Mouse (Mus musculus) c-Kit-positive CD71-positive TER-119-positive erythroid progenitor cells, embryonic 14.5 days (primary cell): ENCODE data around the gene Olfr1392.
"Not testable (repeated sequence)": the region's sequence is repeated elsewhere in the genome, so short reads cannot be mapped to it uniquely, and the experiment has no call there.

Source experiments
- DNase-seq: peaks from one replicate; pipeline ENCODE4 v3.0.0-alpha.2; 2013; ENCODE audit warnings: low spot score

The Olfr1392 gene

DNA sequence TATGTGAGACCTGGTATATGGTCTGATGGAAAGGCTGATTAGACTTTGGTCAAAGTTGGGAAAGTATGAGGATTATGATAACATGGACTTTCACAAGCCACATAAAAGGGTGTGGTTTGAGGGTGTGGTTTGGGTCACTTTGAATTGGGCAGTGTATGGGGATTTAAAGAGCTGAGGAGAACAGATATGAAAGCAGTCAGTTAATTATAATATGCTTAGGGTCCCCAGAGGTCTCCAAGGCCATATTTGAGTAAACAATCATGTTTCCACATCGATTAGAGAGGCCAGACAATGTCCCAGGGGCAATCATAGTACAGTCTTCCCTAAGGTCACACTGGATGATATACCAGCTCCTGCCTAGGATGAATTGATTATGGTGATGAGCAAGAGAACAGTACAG is at the start of gene Olfr1392:
Gene Olfr1392, plus strand, starts transcription at position 301 of the 400 bp plus-strand sequence.
- not testable (repeated sequence) for DNase-seq

DNA sequence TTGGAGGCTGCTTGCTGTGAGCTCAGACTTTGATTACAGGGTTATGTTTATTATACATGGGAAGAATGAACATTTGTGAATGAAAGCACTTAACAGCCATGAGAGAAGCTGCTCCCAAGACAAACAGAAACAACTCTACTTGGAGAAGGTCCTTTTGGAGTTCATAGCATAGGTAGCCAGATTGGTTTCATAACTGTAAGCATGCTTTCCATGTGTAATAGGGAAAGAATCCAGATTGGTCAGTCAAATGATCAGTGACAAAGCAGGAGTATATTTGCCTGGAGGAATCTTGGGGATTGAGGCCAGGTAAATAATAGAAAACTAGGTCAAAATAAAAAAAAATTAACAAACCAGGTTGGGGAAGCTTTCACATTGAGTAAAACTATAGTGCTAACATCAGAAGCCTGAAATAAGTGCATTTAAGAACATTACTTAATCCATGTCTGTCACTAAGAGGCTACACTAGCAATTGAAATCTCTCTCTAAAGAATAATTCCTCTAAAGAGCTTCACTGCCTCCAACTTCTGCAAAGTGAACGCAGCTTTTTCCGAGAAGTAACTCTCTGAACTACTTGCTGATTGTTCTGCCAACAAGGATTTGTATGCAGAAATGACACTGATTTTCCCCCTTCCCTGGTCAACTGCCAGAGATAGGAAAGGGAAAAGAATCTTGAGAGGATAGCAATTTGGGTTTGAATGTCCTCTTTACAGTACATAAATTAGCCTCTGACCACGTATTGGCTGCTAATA is 49.4 kb upstream of the Olfr1392 start:
- DNase-seq = no peak

- DNase-seq = no peak
Observed at GRCm38 (mm10) chr11:49236891-49237290, 48.2 kb upstream of the Olfr1392 start.

DNA sequence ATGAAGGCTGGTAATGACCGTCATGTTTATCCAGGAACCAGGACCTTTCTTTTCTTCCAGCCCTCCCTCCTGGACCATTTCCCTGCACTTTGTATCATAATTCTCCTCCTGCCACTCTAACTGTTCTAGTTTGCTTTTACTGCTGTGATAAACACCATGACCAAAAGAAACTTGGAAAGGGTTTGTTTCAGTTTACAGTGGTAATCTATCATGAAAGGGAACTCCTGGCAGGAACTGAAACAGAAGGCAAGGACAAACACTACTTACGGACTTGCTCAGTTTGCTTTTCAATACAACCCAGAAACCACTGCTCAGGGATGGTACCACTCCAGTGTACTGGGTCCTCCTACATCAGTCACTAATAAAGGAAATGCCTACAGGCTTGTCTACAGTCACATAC is 47.5 kb upstream of the Olfr1392 start:
- no peak for DNase-seq

GRCm38 (mm10) chr11:49240310-49240709 is 44.8 kb upstream of the Olfr1392 start:
- no peak for DNase-seq

DNA sequence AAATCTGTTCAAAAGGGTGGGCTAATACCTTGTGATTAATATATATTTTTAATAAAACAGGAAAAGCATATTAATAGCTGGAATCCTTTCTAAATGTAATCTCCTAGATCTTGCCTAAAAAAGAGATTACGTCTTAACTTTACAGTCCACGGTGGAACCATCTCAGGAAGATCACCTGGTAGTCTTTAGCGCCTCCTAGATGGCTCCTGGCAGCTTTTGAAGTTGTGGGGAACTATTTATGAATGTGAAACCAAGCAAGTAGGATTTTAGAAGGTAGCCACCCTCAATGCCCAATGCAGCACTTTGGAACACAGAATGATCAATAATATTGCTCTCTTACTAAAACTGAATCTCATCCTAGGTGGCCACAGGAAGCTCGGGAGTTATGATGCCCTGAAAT is 44.2 kb upstream of the Olfr1392 start:
- no peak for DNase-seq

DNA sequence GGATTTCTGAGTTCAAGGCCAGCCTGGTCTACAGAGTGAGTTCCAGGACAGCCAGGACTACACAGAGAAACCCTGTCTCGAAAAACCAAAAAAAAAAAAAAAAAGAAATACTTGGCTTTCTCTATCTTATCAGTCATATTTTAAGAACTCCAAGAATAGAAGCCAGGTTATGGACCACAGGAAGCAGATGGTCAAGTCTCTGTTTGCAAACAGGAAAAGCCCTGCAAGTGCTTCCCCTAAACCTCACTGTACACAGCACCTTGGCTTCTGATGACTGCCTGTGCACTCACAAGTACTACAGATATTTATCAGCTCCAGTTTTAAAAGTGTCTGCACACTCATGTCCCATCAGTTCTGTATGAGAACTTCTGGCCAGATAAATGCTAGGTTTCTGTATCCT is 43.6 kb upstream of the Olfr1392 start:
- DNase-seq = no peak

DNA sequence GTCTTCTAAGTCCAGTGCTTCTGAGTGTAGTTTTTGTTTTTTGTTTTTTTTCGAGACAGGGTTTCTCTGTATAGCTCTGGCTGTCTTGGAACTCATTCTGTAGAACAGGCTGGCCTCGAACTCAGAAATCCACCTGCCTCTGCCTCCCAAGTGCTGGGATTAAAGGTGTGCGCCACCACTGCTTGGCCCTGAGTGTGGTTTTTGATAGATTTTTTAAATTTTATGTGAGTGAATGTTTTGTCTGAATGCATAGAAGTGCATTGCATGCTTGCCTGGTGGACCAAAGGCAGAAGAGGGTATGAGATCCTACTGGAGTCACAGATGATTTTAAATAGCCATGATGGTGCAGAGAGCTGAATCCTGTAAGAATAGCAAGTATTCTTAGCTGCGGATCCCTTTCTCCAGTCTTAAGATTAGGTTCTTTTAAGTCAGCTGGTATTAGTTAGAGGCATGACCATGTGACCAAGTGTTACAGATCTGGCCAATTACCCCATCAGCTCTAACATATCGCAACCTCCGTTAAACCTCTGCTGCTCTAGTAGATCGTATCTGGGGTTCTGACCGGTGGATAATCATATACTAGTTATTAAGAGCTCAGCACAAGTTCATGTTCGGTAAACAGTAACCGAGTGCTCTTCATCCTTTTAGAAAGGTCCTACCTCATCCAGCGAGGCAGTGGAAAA is 42.0 kb upstream of the Olfr1392 start:
- peak; percentile 23 for DNase-seq

- peak; percentile 87 for DNase-seq
Observed at GRCm38 (mm10) chr11:49243727-49244594, 41.1 kb upstream of the Olfr1392 start, which contains the start of gene Mgat1. Mgat1 (plus strand) TSS chr11:49244191.

DNA sequence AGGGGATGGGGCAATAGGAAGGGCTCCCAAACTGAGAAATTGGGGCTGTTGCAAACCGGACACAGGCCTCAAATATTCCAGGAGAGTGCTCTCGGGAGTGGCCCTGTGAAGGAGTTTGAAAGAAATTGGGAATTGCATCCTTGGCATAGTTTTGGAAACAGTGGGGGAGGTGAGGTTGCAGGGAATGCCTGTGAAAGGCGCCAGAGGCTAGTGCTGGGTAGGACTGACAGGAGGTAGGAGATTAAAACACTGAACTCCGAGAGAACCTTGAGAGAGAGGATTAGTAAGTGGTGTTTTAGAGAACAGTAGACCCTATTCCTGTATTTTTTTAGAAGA is 40.5 kb upstream of the Olfr1392 start:
- DNase-seq = no peak

- DNase-seq = peak; percentile 33
Observed at GRCm38 (mm10) chr11:49245176-49245575, 39.9 kb upstream of the Olfr1392 start.

- no peak for DNase-seq
Observed at GRCm38 (mm10) chr11:49245634-49246415, 39.3 kb upstream of the Olfr1392 start.

DNA sequence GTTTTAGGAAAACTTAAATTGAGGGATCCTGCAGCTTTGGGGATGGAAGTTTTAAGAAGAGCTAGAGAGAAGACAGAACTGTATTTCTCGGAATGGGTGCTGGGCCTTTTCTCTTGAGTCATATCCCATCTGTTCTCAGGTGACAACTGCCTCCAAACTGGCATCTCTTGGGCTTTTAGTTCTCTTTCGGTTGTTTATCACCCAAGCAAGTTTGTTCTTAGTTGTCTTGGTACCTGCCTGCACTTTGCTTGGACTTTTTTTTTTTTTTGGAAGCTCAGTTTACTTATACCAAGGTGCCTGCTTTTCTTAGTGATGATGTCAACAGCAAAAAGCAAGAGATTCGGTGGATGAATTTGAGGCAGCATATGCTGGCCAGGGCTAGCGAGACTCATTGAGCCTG is 38.6 kb upstream of the Olfr1392 start:
- no peak for DNase-seq

GRCm38 (mm10) chr11:49247255-49247654 is 37.8 kb upstream of the Olfr1392 start:
- peak; percentile 29 for DNase-seq

- no peak for DNase-seq
Observed at GRCm38 (mm10) chr11:49248226-49248973, 36.7 kb upstream of the Olfr1392 start.

DNA sequence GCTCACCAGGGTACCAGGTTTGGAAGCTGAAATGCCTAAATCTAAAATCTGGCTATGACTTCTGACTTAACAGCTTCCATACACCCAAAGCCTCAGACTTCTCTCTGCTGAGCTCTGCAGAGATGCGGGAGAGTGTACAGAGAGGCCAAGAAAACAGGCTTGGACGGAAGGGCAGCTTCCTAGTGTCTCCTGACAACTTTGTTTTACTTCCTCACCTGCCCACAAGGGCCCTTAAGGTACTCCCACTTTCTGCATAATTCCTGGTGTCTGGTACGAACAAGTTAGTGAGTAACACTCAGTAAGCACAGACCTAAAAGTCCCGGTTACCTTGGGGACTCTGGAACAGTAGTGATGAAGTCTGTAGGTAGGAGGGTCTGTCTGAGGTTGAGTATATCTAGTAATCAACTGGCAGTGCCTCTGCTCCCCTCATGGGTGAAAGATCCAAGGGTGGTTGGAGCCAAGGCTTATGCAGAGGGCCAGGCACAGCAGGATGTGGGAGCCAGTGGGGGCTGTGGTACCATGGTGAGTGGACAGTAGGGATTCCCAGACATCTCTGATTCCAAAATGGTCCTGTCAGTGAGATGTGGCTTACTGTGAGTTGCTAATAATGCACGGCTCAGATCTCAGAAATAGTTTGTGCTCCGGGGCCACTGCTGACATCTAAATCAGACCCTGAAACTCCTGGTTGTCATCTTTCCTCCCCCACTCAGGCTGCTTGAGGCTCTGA is 35.9 kb upstream of the Olfr1392 start:
- no peak for DNase-seq

- DNase-seq = no peak
Observed at GRCm38 (mm10) chr11:49249811-49250421, 35.2 kb upstream of the Olfr1392 start.

GRCm38 (mm10) chr11:49250422-49251379 is 34.4 kb upstream of the Olfr1392 start:
- DNase-seq = peak; percentile 75

GRCm38 (mm10) chr11:49251380-49251761 is 33.7 kb upstream of the Olfr1392 start:
- DNase-seq = peak; percentile 17
